Mouse (Mus musculus) midbrain, embryonic 12.5 days (tissue): Measurements from ENCODE around the gene Pef1. TPM values are rescaled to one million over a fixed set of nuclear protein-coding genes. Genes with fewer than 3 reads are reported as not detected.

Source experiments
- ATAC-seq: fragments of 200-750 bp; cut with Nextera tagmentation; 2 replicates; pipeline ENCODE4 v1.8.0; 2017; ENCODE audit warnings: low read depth, moderate TSS enrichment, moderate library complexity; ENCODE audit not compliant: low FRiP score
- H3K27ac ChIP-seq: fragments of 300-500 bp; sonication (generic); replicated peaks from 2 replicates; pipeline ENCODE4 v1.5.1; 2016; ENCODE audit warnings: mild to moderate bottlenecking
- H3K27me3 ChIP-seq: fragments of 300-500 bp; sonication (generic); 2 replicates; pipeline ENCODE4 v1.6.1; 2016; ENCODE audit warnings: mild to moderate bottlenecking
- H3K36me3 ChIP-seq: fragments of 300-500 bp; sonication (generic); 2 replicates; pipeline ENCODE4 v1.6.1; 2016
- H3K4me1 ChIP-seq: fragments of 300-500 bp; sonication (generic); 2 replicates; pipeline ENCODE4 v1.6.1; 2016
- H3K4me2 ChIP-seq: fragments of 300-500 bp; sonication (generic); replicated peaks from 2 replicates; pipeline ENCODE4 v1.6.1; 2016; ENCODE audit warnings: mild to moderate bottlenecking, moderate library complexity
- H3K4me3 ChIP-seq: fragments of 300-500 bp; sonication (generic); 2 replicates; pipeline ENCODE4 v1.5.1; 2016; ENCODE audit warnings: mild to moderate bottlenecking
- H3K9ac ChIP-seq: fragments of 300-500 bp; sonication (generic); replicated peaks from 2 replicates; pipeline ENCODE4 v1.6.1; 2016; ENCODE audit warnings: mild to moderate bottlenecking, moderate library complexity
- H3K9me3 ChIP-seq: fragments of 300-500 bp; sonication (generic); 2 replicates; pipeline ENCODE4 v1.6.1; 2016; ENCODE audit warnings: mild to moderate bottlenecking
- WGBS: fragments of 180-500 bp; shearing (Covaris S2); methylation state at CpG from one replicate; pipeline ENCODE4 v1.1.7; 2016; 5-methylcytosine and 5-hydroxymethylcytosine counted together
- polyA plus RNA-seq: library from polyadenylated mRNA; unstranded; fragments of >200 nt; fragmentation: Nextera tagmentation; extraction: Ambion mirVana; gene quantifications from 2 replicates; pipeline ENCODE4 v1.2.1, GENCODE M21; 2016

The Pef1 gene
- polyA plus RNA-seq, 1 experiment from 2014 or later: 68.4 TPM

DNA sequence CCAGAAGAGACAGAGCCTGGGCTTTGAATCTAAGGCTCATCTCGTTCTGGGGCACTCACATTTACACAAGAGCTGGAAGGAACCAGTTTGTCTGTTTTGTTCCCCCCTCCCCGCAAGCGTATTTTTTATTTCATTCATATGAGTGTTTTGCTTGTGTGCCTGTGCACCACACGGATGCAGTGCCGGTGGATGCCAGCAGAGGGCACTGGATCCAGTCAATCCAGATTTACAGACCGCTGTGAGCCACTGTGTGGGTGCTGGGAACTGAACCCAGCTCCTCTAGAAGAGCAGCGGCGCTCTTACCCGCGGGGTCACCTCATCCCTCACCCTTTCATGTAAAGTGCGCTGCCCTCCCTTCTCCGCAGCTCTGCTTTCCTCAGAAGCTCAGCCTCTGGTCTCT is 1.3 kb downstream of the Pef1 start:
- Histone ChIP-seq H3K9me3 (no peaks in the 10 kb centered on the region), H3K4me1 (peaks cover 19% of the 10 kb centered on the region), H3K9ac (no peak overlapping the region), H3K36me3 (no peaks in the 10 kb centered on the region), H3K4me3 (no peak overlapping the region), H3K27me3 (no peaks in the 10 kb centered on the region; the same call in 1 of the 2 replicates), H3K27ac (no peak overlapping the region), H3K4me2 (no peak overlapping the region)
- no peak for ATAC-seq
- WGBS: 81% methylated on average over 12 of the region's 12 CpGs

DNA sequence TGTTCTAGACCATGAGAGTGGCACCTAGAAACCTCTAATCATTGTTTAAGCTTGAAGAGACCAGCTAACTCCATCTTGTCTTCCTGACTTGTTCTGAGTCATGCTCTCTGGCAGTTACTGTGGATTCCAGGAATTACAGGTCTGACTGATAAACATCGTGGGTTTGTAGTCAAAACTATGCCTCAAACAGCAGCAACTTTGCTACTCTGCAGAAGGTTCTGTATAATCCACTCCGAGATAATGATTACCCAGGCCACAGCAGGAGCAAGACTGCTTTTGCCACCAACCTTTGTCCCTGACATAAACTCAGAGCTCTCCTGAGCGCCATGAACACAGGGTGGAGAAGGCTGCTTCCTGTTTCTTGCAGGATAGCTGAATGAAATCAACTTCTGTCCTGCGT is 2.2 kb downstream of the Pef1 start:
- H3K9me3 ChIP-seq: no peaks in the 10 kb centered on the region
- no peaks in the 10 kb centered on the region; the same call in 1 of the 2 replicates for H3K27me3 ChIP-seq
- peaks cover 19% of the 10 kb centered on the region for H3K4me1 ChIP-seq
- 82% methylated on average over 4 of the region's 4 CpGs for WGBS
- no peaks in the 10 kb centered on the region for H3K36me3 ChIP-seq
- H3K4me2 ChIP-seq: no peak overlapping the region
- H3K9ac ChIP-seq: no peak overlapping the region
- ATAC-seq: no peak
- H3K4me3 ChIP-seq: no peak overlapping the region
- no peak overlapping the region for H3K27ac ChIP-seq

DNA sequence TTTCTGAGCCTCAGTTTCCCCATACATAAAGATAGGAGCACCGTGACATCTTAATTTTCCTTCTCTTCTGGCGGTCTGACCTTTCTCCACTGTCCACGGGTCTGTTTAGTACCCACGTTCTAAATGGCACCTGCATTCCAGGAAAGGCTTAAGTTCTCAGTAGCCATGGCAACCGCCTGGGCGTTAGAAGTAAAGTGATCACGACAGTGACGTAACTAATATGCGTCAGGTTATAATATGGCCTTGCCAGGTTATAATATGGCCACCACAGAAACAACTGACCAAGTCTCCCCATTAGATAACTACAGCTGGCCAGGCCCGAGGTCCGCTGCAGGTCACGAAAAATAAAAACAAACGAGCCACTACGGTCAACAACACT is 4.7 kb downstream of the Pef1 start:
- ATAC-seq: peak; percentile 60; the same call in 1 of the 2 replicates
- no peaks in the 10 kb centered on the region for H3K9me3 ChIP-seq
- H3K27ac ChIP-seq: no peak overlapping the region
- H3K36me3 ChIP-seq: no peaks in the 10 kb centered on the region
- H3K4me2 ChIP-seq: peak overlapping the region; percentile 71
- H3K4me3 ChIP-seq: peak overlapping the region; percentile 65
- peaks cover 10% of the 10 kb centered on the region for H3K4me1 ChIP-seq
- H3K27me3 ChIP-seq: no peaks in the 10 kb centered on the region; the same call in 1 of the 2 replicates
- WGBS: 10% methylated on average over 14 of the region's 14 CpGs
- H3K9ac ChIP-seq: no peak overlapping the region

DNA sequence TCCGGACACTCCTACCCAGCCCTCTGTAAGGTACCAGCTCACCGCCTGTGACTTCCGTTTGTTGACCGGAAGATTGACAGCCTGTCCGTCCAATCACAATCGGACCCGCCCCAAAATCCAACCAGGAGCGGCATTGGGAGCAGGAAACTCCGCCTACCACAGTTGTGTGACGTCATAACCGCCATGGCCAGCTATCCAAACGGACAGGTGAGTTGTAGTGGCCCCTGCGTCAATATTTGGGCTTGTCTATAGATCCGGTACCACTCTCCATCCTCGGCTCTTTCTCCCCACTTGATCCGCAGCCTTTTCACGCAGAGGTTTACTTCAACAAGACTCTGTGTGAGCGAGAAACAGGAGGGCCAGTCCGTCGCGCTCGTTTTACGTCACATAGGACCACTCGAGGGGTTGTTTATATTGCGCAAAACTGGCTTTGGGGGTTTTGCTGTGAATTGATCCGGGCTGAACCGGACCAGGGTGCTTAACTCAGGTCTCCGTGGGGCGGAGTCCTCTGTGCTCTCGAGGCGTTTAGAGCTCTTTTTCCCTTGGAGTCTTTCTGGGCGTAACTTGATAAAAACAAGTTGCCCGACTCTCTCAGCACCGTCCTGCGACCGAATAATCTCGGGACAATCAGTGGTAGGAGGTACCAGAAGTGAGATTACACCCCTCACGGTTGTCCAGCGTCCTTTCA is 5.2 kb downstream of the Pef1 start:
- Histone ChIP-seq H3K4me1 (peaks cover 5% of the 10 kb centered on the region), H3K4me3 (peak overlapping the region; percentile 65), H3K36me3 (no peaks in the 10 kb centered on the region), H3K9me3 (no peaks in the 10 kb centered on the region), H3K4me2 (peak overlapping the region; percentile 71), H3K27me3 (no peaks in the 10 kb centered on the region; the same call in 1 of the 2 replicates), H3K27ac (no peak overlapping the region), H3K9ac (peak overlapping the region; percentile 58)
- peak; percentile 93 for ATAC-seq
- 2% methylated on average over 39 of the region's 39 CpGs for WGBS

DNA sequence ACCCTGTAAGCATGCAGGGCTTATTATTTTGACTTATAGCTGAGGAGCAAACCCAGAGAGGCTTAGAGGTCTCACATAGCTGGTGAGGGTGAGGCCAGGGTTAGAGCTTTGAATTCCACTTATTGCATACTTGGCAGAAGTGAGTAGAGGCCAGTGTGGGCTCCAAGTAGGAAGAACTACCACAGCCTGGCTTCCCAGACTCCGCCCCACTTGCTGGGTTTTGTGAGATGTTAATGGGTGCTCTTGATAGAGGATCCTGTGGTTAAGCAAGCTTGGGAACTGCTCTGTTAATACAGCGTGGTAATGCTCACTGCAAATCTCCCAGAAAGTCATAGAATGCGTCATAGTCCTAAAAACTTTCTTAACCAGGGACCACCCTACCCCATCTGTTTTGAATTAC is 6.6 kb downstream of the Pef1 start:
- H3K27me3 ChIP-seq: no peaks in the 10 kb centered on the region; the same call in 1 of the 2 replicates
- no peak overlapping the region for H3K9ac ChIP-seq
- no peak for ATAC-seq
- 84% methylated on average over 3 of the region's 3 CpGs for WGBS
- H3K4me3 ChIP-seq: no peak overlapping the region
- H3K9me3 ChIP-seq: no peaks in the 10 kb centered on the region
- H3K27ac ChIP-seq: no peak overlapping the region
- H3K4me2 ChIP-seq: no peak overlapping the region
- H3K4me1 ChIP-seq: peaks cover 4% of the 10 kb centered on the region
- 0 out of 2 replicates have a peak, but pooled peaks cover 7% of the 10 kb centered on the region for H3K36me3 ChIP-seq

DNA sequence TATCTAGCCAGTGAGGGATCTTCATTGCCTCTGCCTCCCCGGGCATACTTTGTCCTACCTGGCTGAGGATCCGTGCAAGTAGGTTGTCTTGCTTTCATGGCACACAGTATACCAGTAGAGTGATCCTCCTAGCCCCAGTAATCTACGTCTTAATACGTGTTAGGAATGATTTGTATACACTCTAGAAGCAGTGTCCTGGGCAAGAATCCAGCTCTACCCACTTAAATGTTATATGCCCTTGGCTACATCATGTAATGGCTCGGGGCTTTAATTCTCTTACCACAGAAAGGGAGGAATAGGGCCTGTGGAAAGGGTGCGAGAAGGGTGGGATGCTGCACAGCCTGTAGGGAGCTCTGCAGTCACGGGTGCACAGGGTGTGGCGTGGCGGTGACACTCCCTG is 7.3 kb downstream of the Pef1 start:
- no peak for ATAC-seq
- peaks cover 4% of the 10 kb centered on the region for H3K4me1 ChIP-seq
- H3K9ac ChIP-seq: no peak overlapping the region
- H3K27me3 ChIP-seq: no peaks in the 10 kb centered on the region; the same call in 1 of the 2 replicates
- no peak overlapping the region for H3K4me3 ChIP-seq
- no peak overlapping the region for H3K27ac ChIP-seq
- H3K36me3 ChIP-seq: 0 out of 2 replicates have a peak, but pooled peaks cover 7% of the 10 kb centered on the region
- 94% methylated on average over 9 of the region's 9 CpGs for WGBS
- H3K4me2 ChIP-seq: no peak overlapping the region
- H3K9me3 ChIP-seq: no peaks in the 10 kb centered on the region

DNA sequence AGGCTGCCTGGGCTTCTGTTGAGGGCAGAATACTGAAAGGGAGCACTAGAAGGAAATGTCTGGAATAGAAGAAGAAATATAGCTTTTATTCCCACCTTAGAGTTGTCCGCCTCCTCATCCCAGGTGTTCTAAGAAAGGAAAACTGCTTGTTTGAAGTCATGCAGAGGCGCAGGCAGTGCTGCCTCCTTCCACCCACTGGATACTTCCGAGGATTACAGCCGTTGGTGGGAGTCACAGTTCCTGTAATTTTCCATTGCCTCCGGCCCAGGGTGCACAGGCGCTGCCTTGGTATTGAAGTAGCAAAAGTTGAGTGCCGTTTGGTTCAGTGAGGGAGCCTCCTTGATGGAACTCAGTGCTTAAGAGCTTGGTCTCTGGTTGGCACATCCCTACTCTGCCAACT is 7.7 kb downstream of the Pef1 start:
- no peaks in the 10 kb centered on the region for H3K9me3 ChIP-seq
- no peak overlapping the region for H3K9ac ChIP-seq
- WGBS: 87% methylated on average over 7 of the region's 7 CpGs
- no peaks in the 10 kb centered on the region for H3K27me3 ChIP-seq
- H3K4me1 ChIP-seq: peaks cover 4% of the 10 kb centered on the region
- H3K36me3 ChIP-seq: 0 out of 2 replicates have a peak, but pooled peaks cover 7% of the 10 kb centered on the region
- H3K27ac ChIP-seq: no peak overlapping the region
- no peak overlapping the region for H3K4me2 ChIP-seq
- H3K4me3 ChIP-seq: no peak overlapping the region
- no peak for ATAC-seq

GRCm38 (mm10) chr4:130112299-130112698 is 9.9 kb downstream of the Pef1 start:
- no peak for ATAC-seq
- Histone ChIP-seq H3K4me3 (no peak overlapping the region), H3K4me1 (peaks cover 4% of the 10 kb centered on the region), H3K27me3 (no peaks in the 10 kb centered on the region), H3K27ac (no peak overlapping the region), H3K36me3 (peaks cover 13% of the 10 kb centered on the region; the same call in 1 of the 2 replicates), H3K4me2 (no peak overlapping the region), H3K9me3 (no peaks in the 10 kb centered on the region), H3K9ac (no peak overlapping the region)
- WGBS: 83% methylated on average over 7 of the region's 7 CpGs

DNA sequence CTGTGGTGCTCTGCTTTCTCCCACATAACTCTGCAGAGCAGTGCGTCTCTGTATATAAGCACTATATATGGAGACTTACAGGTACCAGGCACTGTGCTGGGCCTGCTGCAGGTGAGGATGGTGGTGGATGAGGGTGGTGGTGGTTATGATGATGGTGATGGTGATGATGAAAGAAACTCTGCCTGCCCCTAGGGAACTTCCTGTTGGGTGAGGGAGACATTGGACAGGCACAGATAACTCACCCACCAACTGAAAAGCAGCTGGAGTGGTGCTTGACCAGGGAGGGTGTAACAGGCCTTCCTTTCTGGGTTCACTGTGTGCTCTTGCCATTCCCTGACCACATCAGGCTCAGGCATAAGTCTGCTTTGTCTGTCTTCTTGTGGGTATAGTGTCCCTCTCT is 10.4 kb downstream of the Pef1 start:
- no peaks in the 10 kb centered on the region for H3K9me3 ChIP-seq
- H3K4me1 ChIP-seq: peaks cover 4% of the 10 kb centered on the region
- no peaks in the 10 kb centered on the region for H3K27me3 ChIP-seq
- WGBS: 100% methylated on average over 1 of the region's 1 CpGs
- H3K36me3 ChIP-seq: peaks cover 13% of the 10 kb centered on the region; the same call in 1 of the 2 replicates
- H3K4me3 ChIP-seq: no peak overlapping the region
- H3K4me2 ChIP-seq: no peak overlapping the region
- no peak overlapping the region for H3K9ac ChIP-seq
- ATAC-seq: no peak
- no peak overlapping the region for H3K27ac ChIP-seq

DNA sequence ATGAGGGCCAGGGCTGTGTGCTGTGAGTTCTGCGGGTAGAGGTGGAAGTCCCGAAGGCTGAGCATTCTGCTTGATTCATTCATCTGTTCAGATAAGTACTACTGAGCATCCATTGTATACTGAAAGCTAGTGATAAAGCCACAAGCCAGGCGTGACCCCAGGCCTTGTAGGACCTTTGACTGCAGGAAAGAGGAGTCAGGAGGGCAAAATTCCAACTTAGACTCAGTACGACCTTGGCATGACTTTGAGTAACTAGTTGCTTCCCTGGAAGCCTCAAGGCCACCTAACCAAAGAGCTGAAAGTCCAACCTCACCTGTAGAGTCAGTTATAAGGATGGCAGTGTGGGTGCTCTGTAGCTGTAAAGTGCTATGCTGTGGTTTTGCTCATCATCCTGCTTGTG is 18.4 kb downstream of the Pef1 start:
- WGBS: 75% methylated on average over 4 of the region's 4 CpGs
- H3K36me3 ChIP-seq: peaks cover 45% of the 10 kb centered on the region

GRCm38 (mm10) chr4:130121560-130121959 is 19.2 kb downstream of the Pef1 start:
- H3K4me1 ChIP-seq: no peaks in the 10 kb centered on the region
- ATAC-seq: no peak

More for the DNA sequence above, 18.4 kb downstream of the Pef1 start:
- Histone ChIP-seq H3K9ac (no peak overlapping the region), H3K27me3 (no peaks in the 10 kb centered on the region), H3K4me2 (no peak overlapping the region), H3K4me1 (no peaks in the 10 kb centered on the region), H3K9me3 (no peaks in the 10 kb centered on the region), H3K27ac (no peak overlapping the region), H3K4me3 (no peak overlapping the region)
- ATAC-seq: no peak

DNA sequence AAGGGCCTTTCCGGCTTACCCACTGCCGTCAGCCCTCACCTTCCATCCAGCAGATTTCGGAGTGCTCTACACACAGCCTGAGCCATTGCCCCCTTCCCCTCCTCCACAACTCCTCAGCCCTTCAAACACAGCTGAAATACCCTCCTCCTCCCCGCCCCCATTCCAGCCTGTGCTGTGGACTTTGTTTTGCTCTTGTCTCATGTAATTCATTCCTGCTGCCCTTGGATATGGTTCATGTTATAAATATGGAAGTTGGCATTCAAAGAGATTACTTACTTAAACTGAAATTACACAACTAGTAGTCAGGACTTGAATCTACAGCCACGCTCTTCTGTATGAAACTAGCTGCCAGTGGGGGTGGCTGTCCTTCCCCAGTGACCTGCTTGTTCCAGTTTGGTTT is 20.7 kb downstream of the Pef1 start:
- no peaks in the 10 kb centered on the region for H3K9me3 ChIP-seq
- H3K9ac ChIP-seq: no peak overlapping the region
- ATAC-seq: no peak
- H3K27me3 ChIP-seq: no peaks in the 10 kb centered on the region
- H3K36me3 ChIP-seq: peaks cover 67% of the 10 kb centered on the region
- no peak overlapping the region for H3K4me3 ChIP-seq
- no peaks in the 10 kb centered on the region for H3K4me1 ChIP-seq
- 87% methylated on average over 5 of the region's 5 CpGs for WGBS
- no peak overlapping the region for H3K4me2 ChIP-seq
- no peak overlapping the region for H3K27ac ChIP-seq

More at GRCm38 (mm10) chr4:130121560-130121959, 19.2 kb downstream of the Pef1 start:
- Histone ChIP-seq H3K9ac (no peak overlapping the region), H3K27me3 (no peaks in the 10 kb centered on the region), H3K9me3 (no peaks in the 10 kb centered on the region), H3K36me3 (peaks cover 53% of the 10 kb centered on the region), H3K27ac (no peak overlapping the region), H3K4me2 (no peak overlapping the region), H3K4me3 (no peak overlapping the region)
- WGBS: 72% methylated on average over 8 of the region's 8 CpGs
